Mouse (Mus musculus): Measurements from ENCODE around the gene Rnf213.
A peak's percentile ranks its signal among the peaks of the same experiment; 100 is the strongest.

- TF ChIP-seq EP300 (IDR thresholded peaks at IDR 0.05; ENCODE audit: low read depth) (no peak), CTCF (IDR thresholded peaks at IDR 0.05; ENCODE audit: low read depth) (peak; percentile 27; the same call in 1 of the 2 replicates)
Observed at GRCm38 (mm10) chr11:119435880-119436872, 43.3 kb downstream of the Rnf213 start.
